Mouse (Mus musculus): ENCODE data around the gene Csmd2.

The Csmd2 gene

DNA sequence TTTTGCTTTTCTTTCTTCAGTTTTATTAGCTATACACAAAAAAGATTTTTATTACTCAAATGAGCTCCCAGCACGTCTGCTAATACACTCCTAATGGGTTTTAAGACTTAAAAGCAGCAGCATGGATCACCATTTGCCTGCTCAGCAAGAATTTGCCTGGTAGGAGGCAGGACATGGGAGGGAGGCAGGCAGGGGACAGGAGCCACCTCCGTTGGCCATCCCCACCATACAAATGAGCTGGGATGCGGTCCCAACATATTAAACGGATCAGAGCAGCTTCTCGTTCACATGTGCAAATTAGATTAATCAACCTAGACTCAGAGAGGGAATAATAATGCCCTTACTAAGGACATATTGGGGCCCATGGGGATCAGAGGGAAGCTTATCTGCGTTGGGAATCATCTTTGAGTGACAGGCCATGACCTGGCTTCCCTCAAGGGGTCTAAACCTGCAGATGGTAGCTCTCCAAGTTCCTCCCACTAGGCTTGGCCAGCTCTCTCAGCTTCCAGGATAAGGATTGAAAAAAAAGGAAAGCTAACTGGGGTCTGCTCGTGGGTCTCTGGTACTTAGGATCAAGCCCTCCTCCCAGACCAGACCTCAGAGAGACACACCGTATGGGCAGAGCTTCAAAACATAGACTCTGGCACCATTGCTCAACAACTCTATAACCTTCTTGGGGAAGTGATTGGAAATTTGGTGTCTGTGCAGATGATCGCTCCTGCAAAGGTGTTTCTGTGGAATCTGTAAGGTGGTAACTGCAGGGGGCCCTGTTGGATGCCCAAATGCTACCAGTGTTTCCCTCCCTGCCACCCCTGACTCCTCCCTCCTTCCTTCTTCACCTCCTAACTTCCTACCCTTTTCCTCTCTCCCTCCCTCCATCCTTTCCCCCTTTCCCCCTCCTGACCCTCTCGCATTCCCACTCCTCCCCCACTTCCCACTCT is 153.8 kb downstream of the Csmd2 start:
- peak; percentile 36 for DNase-seq (ENCODE audit: low read depth, low spot score)

GRCm38 (mm10) chr4:128142279-128142678 is 154.6 kb downstream of the Csmd2 start:
- DNase-seq (ENCODE audit: low read depth, low spot score): no peak

DNA sequence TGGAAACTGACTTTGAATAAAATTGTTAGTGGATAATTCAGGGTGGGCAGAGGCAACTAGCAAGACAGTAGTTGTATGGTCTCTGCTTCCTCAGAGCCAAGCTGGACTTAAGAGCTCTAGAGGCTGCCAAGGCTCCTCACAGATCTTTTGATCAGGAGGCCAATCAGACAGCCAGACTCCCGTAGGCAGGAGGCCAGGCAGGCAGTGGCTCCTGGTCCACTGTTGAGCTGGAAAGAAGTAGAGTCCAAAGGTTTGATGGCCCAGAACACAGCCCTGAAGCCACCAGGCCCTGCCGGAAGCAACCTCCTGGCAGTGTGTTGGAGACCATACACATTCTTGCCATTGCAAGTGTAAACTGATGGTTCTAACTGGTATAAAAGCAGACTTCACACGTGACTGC is 155.5 kb downstream of the Csmd2 start:
- no peak for DNase-seq (ENCODE audit: low read depth, low spot score)

DNA sequence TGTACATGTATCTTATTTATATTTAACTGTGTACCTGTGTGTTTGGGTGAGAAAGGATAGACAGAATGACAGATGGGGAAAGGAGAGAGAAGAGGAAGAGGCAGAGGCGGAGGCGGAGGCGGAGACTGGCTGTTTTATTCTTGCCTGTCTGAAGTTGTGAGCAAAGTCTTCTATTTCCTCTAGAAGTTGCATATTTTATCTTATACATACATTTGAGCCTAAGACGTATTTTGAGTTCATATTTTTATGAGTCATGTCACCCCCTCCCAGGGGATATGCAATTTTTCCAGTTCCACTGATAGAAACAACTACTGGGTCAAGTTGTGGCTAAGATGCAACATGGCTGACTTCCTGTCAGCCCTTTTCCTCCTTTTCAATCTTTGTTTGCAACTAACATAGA is 161.9 kb downstream of the Csmd2 start:
- no peak for DNase-seq (ENCODE audit: low read depth, low spot score)

GRCm38 (mm10) chr4:128152066-128152465 is 164.4 kb downstream of the Csmd2 start:
- no peak for DNase-seq (ENCODE audit: low read depth, low spot score)

DNA sequence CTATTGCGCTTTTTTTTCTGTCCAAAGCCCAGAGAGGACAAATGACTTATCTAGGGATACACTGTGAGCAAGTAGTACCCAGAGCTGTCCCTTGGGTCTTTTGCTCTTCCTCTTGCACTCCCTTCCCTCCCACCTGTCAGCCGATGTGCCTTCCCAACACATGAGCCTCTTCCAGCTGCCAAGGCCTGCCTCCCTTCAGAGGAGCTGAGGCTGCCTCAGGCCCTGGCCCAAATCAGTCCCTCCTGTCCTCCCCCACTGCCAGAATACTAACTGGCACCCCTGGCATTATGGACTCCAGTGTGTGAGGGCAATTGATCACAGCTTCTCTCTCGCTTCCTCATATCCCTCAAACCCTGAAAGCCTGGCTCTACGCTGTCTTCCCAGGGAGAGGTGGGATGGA is 165.5 kb downstream of the Csmd2 start:
- DNase-seq (ENCODE audit: low read depth, low spot score): no peak

DNA sequence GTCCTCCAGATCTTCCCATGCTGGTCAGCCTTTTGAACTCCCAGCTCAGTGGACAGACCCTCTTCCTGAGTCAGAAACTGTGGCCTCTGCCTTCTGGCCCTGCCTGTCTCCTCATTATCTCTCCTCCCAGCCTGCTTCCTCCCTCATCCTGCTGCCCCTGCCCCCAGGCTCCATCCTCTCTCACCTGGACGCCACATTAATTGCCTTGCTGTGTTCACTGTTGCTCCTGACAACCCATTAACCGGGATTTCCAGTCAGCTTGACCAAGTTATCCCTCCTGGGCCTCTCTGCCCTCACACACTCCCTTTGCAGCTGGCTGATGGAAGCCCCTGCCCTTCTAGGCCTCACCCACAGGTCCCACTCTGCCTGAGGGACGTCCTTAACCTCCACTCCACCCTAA is 167.6 kb downstream of the Csmd2 start:
- DNase-seq (ENCODE audit: low read depth, low spot score): no peak

DNA sequence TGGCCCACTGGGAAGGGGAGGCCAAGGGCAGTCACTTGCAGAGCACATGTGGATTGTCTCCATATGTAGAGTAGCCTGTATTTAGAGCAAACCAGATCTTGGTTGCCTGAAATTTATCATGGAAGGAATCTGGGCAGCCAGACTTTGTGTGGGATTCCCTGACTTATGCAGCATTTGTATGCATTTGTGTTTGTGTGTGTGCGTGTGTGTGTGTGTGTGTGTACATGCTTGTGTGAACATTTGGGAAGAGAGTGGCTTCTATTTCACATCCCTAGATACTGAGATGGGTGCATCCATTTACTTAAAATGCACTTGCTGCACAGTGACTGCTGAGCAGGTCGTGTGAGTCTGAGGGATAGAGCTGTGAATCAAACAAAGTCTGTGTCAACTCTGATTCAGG is 173.0 kb downstream of the Csmd2 start:
- no peak for DNase-seq (ENCODE audit: low read depth, low spot score)

DNA sequence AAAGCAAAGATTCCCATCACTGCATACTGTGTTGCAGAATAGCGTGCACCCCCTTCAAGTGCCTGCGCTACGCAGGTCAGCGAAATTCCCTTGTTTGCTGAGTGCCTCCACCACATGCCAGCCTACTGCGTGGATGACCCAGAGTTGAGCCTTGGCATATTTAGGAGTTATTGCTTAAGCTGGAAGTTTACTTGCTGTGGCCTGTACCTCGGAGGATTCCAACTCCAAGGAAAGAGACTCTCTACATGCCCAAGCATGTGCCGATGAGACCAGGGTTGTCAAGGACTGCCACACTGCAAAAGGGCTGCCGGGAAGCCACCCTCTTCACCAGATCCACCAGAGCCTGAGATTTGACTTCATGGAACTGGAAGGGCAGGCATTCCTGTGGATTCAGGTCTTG is 182.5 kb downstream of the Csmd2 start:
- DNase-seq (ENCODE audit: low read depth, low spot score): no peak

DNA sequence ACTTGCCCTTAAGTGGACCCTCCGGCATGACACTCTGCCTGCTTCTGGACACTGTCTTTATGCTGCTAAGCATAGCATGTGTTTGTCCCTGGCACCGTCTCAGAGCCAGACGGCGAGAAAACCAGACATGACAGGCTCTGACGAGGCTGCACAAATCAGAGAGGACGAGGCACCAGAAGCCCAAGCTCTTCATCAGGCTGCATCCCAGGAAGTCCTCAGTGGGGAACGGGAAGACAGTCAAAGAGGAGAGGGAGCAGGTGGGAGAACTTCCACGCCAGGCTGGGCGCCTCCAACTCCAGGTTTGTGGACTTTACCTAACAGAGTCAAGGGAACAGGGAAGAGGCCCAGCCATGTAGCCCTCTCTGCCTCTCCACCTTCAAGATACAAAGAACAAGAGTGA is 183.6 kb downstream of the Csmd2 start:
- no peak for DNase-seq (ENCODE audit: low read depth, low spot score)

DNA sequence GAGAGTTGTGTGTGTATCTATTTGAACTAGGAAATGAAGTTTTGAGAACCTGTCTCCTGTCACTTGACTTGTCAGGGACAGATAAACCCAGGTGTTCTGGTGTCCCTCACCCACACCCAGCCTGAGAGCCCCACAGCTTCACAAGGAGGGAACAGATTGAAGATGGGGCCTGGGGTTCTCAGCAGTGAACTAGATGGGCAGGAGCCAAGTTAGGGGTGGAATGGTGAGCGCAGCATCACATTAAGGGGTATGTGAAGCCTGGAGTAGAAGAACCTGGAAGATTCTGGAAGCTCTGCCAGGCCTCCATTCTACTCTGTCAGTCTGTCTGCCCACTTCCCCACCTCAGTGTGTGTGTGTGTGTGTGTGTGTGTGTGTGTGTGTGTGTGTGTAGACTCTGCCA is 184.0 kb downstream of the Csmd2 start:
- no peak for DNase-seq (ENCODE audit: low read depth, low spot score)

DNA sequence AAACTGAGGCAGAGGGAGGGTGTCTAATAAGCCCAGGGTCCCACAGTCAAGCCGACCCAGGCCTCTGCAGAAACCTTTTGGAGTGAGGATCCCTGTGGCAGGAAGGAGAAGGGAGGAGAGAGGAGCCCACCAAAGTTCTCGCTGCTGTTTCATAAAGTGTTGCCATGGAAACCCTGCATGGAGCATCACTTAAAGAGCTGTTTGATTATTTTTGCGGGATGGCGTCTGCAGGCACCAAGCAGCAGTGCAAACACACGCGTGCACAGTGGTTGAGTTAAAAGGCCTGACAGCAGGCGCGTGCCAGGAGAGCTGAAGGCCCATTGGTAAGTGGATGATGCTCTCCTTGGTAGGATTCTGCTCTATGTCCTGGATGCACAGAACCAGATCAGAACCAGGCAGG is 191.3 kb downstream of the Csmd2 start:
- DNase-seq (ENCODE audit: low read depth, low spot score): no peak

- peak; percentile 3 for DNase-seq (ENCODE audit: low read depth, low spot score)
Observed at GRCm38 (mm10) chr4:128179581-128179980, 191.9 kb downstream of the Csmd2 start.

GRCm38 (mm10) chr4:128184747-128185146 is 197.1 kb downstream of the Csmd2 start:
- DNase-seq (ENCODE audit: low read depth, low spot score): no peak

DNA sequence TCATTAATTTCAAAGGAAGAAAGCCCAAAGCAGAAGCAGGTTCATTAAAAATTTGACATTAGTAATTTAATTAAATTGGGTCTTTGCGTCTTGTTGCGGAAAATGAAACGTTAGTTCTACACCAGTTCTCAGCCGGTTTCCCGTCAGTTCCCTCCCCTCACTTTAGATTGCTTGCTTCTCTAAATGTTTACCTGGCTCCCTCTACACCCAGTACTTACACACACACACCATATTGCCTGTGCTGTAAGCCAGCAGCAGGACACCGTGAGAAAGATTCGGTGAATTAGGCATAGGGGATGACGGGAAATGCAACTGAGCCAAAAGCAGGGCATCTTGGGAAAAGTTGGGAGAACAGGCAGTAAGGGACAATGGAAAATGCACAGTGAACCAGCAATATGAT is 206.8 kb downstream of the Csmd2 start:
- no peak for DNase-seq (ENCODE audit: low read depth, low spot score)

DNA sequence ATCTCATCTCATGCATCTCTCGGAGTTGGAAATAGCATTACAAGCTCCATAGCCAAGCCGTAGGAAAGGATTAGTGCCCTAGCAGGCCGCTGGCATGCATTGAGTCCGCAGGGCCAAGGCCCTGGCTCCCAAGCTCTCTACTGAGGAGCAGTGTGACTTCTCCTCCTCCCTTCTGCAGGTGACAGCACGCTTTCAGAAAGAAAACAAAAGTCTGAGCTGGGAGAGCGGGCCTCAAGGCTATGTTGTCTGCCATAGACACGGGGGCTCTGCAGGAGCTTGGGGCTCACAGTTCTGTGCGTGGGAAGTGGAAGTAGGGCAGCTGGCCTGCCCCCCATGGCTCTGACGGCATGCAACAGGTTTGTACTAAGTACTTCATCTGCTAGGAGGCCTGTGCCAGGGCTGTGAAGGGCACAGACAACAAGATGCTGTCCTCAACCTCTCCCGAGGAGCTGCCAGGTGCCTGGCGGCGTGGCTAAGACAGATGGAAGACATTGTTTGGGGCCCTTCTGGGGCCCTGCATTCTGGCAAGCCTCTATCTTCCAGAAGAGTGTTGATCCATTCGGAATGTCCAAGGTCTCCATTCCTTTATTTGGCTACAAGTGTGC is 230.4 kb downstream of the Csmd2 start:
- no peak for DNase-seq (ENCODE audit: low read depth, low spot score)

DNA sequence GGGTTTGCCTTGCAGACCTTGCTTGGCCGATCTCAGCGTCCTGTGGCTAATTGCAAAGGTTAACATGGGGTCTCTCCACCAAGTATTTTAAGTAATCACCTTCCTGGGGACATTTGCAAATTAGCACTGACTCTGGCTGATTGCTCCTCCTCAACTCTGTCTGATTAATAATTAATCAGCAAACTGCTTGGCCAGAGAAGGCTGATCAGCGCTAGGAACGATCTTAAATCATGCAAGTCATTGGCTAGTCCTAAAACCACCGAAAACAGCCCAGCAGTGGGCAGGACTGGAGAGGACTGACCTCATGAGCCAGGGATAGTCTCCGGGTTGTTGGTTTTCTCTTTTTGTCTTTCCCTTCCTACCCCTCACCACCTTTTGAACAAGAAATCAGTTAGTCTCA is 236.8 kb downstream of the Csmd2 start:
- no peak for DNase-seq (ENCODE audit: low read depth, low spot score)

- no peak for DNase-seq (ENCODE audit: low read depth, low spot score)
Observed at GRCm38 (mm10) chr4:128227377-128228316, 240.0 kb downstream of the Csmd2 start.

DNA sequence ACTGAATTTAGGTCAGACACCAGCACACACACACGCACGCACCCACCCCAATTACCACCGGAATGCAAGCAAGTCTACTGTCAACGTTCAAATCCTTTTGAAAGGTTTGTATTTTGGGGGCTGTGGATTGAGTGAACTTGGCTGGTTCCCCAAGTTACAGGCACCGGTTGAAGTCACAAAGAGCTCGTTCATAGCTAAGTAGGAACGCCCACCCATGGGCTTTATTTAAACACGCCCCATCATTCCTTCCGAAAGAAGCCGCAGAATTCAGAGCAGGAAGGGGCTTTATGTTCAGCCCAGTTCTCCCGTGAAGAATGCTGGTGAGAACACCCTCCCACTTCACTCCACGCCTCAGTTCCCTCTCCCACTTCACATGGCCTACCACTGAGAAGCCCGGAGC is 245.8 kb downstream of the Csmd2 start:
- DNase-seq (ENCODE audit: low read depth, low spot score): no peak

DNA sequence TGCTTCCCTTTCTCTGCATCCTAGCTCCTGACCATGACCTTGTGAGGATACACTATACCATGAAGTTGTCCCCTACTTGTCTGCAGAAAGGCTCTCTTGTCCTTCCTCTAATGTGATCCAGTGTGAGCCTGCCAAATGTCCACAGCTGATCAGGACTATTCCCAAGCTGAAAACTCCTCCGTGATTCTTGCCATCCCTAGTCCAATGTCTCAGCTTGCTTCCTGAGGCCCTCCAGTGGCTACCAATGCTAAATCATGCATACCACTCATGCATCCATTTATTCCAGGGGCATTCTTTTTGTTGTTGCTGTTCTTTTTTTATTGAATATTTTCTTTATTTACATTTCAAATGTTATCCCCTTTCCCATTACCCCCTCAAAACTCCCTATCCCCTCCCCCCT is 251.5 kb downstream of the Csmd2 start:
- no peak for DNase-seq (ENCODE audit: low read depth, low spot score)

DNA sequence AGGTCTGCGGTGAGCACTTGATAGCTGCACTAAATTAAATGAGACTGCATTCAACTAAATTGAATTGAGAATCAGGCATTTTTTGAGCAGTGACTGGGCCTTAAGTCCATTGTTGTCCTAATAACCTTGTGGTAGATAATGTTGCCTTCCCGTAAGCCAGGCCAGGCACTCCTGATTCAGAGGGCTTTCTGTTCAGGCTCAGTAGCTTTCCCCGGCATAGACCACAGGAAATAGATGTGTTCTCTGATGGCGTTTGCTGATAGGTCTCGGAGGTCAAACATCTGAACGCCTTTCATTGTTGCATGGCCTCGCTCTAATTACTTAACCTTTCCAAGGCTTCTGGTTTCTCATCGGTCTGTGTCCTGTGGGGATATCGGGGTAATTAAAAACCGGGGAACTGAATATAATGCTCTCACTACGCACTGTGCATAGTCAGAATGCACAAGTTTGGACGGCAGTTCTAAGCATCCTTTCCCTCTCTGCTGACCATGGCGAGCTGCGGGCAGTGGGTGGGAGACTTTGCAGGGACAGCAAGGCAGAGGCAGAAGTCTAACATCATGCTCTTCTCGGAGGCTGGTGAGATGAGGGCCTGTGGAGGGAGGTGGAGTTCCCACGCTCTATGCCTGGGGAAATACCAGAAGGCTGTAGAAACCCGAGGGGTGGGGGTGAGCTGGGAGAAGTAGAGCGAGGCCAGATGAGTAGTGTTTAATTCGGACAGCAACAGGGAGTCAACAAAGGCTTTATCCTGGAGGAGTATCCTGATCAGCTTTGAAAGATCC is 253.6 kb downstream of the Csmd2 start:
- peak; percentile 6 for DNase-seq (ENCODE audit: low read depth, low spot score)
